Mouse (Mus musculus): ENCODE data around the gene Tgm2.
A peak's percentile ranks its signal among the peaks of the same experiment; 100 is the strongest.

Gene Tgm2

GRCm38 (mm10) chr2:158167496-158168205, 21.4 kb upstream of the Tgm2 start:
- DNase-seq (ENCODE audit: extremely low read depth, low read depth) = no peak

- DNase-seq (ENCODE audit: extremely low read depth, low read depth) = no peak
These were observed 20.4 kb upstream of the Tgm2 start for GRCm38 (mm10) chr2:158166628-158167027.

GRCm38 (mm10) chr2:158165776-158166175, 19.5 kb upstream of the Tgm2 start:
- no peak for DNase-seq (ENCODE audit: extremely low read depth, low read depth)

- DNase-seq (ENCODE audit: extremely low read depth, low read depth) = no peak
These were observed 16.8 kb upstream of the Tgm2 start for GRCm38 (mm10) chr2:158163034-158163433.

- DNase-seq (ENCODE audit: extremely low read depth, low read depth) = no peak
These were observed 15.5 kb upstream of the Tgm2 start for GRCm38 (mm10) chr2:158161761-158162160.

GRCm38 (mm10) chr2:158159376-158160235, 13.4 kb upstream of the Tgm2 start:
- no peak for DNase-seq (ENCODE audit: extremely low read depth, low read depth)

- DNase-seq (ENCODE audit: extremely low read depth, low read depth) = no peak
These were observed 11.4 kb upstream of the Tgm2 start for GRCm38 (mm10) chr2:158157654-158158053.

GRCm38 (mm10) chr2:158156487-158156886, 10.3 kb upstream of the Tgm2 start:
- DNase-seq (ENCODE audit: extremely low read depth, low read depth) = no peak

GRCm38 (mm10) chr2:158155615-158156014, 9.4 kb upstream of the Tgm2 start:
- DNase-seq (ENCODE audit: extremely low read depth, low read depth) = no peak

GRCm38 (mm10) chr2:158155101-158155500, 8.9 kb upstream of the Tgm2 start:
- DNase-seq (ENCODE audit: extremely low read depth, low read depth) = no peak

GRCm38 (mm10) chr2:158154641-158155040, 8.4 kb upstream of the Tgm2 start:
- no peak for DNase-seq (ENCODE audit: extremely low read depth, low read depth)

GRCm38 (mm10) chr2:158153728-158154343, 7.6 kb upstream of the Tgm2 start:
- DNase-seq (ENCODE audit: extremely low read depth, low read depth) = peak; percentile 54

- DNase-seq (ENCODE audit: extremely low read depth, low read depth) = no peak
These were observed 6.6 kb upstream of the Tgm2 start for GRCm38 (mm10) chr2:158152685-158153309.

GRCm38 (mm10) chr2:158151077-158151476, 4.8 kb upstream of the Tgm2 start:
- DNase-seq (ENCODE audit: extremely low read depth, low read depth) = no peak

- DNase-seq (ENCODE audit: extremely low read depth, low read depth) = no peak
These were observed 735 bp upstream of the Tgm2 start for GRCm38 (mm10) chr2:158146971-158147370.

GRCm38 (mm10) chr2:158145528-158146065, 639 bp downstream of the Tgm2 start:
- DNase-seq (ENCODE audit: extremely low read depth, low read depth) = no peak

GRCm38 (mm10) chr2:158144750-158145527, 1.3 kb downstream of the Tgm2 start:
- no peak for DNase-seq (ENCODE audit: extremely low read depth, low read depth)

- no peak for DNase-seq (ENCODE audit: extremely low read depth, low read depth)
These were observed 2.0 kb downstream of the Tgm2 start for GRCm38 (mm10) chr2:158144263-158144662.

- DNase-seq (ENCODE audit: extremely low read depth, low read depth) = no peak
These were observed 2.4 kb downstream of the Tgm2 start for GRCm38 (mm10) chr2:158143816-158144215.

GRCm38 (mm10) chr2:158142981-158143380, 3.3 kb downstream of the Tgm2 start:
- DNase-seq (ENCODE audit: extremely low read depth, low read depth) = no peak

Measured in MEL-GATA-1-ER (cell line).